Mouse (Mus musculus) c-Kit-positive CD71-positive TER-119-positive erythroid progenitor cells, embryonic 14.5 days (primary cell): ENCODE measurements around the gene Rnasek.

Experiments used
- DNase-seq: peaks from one replicate; pipeline ENCODE4 v3.0.0-alpha.2; 2013; ENCODE audit warnings: low spot score

Gene Rnasek

DNA sequence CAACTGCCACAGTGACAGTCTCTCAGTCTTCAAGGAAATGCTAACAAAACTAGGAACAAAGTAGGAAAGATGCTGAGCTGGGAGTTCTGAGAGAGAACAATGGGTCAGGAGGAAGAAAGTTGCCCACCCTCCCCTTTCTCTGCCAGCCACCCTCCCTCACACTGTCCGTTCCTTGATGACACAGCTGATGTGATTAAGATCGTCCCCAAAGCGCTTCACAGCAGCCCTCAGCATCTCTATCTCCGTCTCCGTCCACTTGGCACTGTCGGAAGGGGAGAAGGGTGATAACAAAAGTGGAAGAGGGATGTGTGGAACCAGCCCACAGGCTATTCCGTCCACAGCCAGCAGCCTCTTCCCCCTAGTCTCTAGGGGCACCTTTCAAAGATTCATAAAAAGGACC, 2.9 kb downstream of the Rnasek start:
- no peak for DNase-seq

DNA sequence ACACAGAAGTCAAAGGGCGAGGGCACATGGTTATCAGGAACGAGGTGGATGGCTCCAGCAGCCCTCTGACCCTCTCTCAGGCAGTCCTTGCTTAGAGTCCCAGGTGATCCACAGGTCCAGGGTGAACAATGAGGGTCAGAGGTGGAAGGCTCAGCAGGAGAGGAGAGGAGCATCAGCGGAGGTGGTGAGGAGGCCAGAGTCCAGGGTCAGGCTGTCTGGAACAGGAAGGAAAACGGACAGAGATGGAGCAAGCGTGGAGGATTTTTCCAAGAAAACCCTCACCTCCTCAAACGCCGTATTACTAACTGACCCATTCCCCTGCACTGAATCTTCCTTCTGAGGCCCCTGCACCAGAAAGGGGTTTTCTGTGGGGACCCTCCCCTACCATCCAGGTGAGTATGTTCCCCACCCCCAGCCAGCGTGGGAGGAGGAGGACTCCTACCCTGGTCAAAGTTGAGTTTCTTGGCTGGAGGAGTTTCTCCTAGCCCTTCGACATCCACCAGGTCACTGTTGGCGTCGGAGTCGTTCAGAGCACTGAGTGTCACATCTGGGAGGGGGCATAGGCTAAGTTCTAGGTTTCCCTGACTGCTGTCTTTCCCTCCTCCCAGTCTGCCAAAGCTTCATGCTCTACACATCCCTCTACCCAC, 4.3 kb downstream of the Rnasek start:
- no peak for DNase-seq

- DNase-seq = no peak
These were observed 5.1 kb downstream of the Rnasek start for GRCm38 (mm10) chr11:70234497-70234896.

GRCm38 (mm10) chr11:70234037-70234436, 5.6 kb downstream of the Rnasek start:
- DNase-seq = no peak

DNA sequence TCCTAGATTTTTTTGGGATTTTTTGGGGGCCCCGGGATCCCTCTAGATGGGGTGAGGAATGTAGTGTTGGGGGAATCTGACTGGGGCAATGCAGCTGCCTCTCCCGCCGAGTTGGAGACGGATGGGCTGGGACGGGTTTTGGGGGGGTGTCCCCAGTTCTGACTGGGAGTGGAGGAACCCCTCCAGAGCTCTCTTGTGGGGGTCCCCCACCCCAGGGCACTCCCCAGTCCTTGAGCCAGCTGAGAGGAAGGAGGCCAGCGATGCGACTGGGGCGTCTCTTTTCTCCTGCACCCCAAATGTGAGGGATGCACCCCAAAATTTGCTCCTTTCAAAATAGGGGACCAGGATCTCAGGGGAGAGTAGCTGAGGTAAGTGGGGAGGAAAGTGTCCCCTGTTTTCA, 6.6 kb downstream of the Rnasek start:
- DNase-seq = no peak

DNA sequence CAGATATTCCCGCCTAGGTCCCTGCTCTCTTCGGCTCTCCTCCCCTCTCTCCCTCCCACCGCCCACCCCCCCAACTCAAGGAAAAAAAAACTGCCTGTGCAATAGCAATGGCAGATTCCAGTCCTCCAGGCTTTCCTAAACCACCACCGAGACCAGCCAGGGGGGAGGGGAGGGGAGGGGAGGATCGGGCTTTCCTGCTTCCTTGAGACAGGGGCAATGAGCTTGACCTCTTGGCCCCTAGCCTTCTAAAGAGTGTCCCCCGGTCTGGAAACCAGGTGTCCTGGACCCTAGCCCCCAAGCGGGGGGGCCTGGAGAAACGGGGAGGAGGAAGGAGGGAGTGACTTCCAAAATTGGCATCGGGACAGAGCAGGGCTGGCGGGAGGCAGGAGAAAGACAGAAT, 7.1 kb downstream of the Rnasek start:
- DNase-seq = no peak

GRCm38 (mm10) chr11:70230239-70230727, 9.4 kb downstream of the Rnasek start:
- DNase-seq = peak; percentile 83

DNA sequence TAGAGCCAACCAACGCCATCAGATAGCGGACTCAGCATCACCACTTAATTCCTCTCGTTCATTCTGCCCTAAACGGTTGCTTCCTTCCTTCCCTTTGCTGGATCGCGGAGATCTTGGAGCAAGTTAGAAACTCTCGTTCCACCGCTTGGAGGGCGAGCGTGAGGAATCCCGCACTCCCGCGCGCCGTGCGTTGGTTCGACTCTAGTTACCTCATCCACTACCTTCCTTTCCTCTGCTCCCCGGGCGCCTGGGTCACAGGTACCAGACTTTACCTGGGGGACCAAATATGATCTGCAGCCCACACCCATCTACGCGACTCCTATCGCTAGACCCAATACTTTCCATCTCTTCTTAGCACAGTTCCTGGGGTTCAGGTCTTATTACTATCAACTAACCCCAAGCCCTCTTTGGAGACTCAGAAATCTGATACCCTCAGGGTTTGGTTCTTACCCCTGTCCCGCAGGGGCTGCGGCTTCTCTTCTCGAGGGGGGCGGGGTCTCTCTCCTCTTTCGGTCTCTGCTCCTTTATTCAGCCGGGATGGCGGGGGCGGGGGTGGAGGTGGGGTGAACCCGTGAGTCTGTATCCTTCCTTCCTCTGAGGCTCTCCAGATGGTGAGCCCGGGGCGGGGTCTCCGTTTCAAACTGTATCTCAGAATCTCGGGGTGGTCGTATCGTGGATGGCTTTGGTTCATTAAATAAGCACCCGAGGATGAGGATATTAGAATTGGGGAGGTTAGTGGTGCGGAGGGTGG, 10.2 kb downstream of the Rnasek start, which contains the start of gene Bcl6b:
Bcl6b (minus strand) TSS at position 539 of the 751 bp plus-strand sequence.
- no peak for DNase-seq

- DNase-seq = peak; percentile 90
These were observed 10.8 kb downstream of the Rnasek start for GRCm38 (mm10) chr11:70228828-70229227.

- no peak for DNase-seq
These were observed 11.9 kb downstream of the Rnasek start for GRCm38 (mm10) chr11:70227661-70228245.

GRCm38 (mm10) chr11:70227126-70227525, 12.5 kb downstream of the Rnasek start:
- DNase-seq = no peak

GRCm38 (mm10) chr11:70226602-70226890, 13.1 kb downstream of the Rnasek start:
- no peak for DNase-seq

DNA sequence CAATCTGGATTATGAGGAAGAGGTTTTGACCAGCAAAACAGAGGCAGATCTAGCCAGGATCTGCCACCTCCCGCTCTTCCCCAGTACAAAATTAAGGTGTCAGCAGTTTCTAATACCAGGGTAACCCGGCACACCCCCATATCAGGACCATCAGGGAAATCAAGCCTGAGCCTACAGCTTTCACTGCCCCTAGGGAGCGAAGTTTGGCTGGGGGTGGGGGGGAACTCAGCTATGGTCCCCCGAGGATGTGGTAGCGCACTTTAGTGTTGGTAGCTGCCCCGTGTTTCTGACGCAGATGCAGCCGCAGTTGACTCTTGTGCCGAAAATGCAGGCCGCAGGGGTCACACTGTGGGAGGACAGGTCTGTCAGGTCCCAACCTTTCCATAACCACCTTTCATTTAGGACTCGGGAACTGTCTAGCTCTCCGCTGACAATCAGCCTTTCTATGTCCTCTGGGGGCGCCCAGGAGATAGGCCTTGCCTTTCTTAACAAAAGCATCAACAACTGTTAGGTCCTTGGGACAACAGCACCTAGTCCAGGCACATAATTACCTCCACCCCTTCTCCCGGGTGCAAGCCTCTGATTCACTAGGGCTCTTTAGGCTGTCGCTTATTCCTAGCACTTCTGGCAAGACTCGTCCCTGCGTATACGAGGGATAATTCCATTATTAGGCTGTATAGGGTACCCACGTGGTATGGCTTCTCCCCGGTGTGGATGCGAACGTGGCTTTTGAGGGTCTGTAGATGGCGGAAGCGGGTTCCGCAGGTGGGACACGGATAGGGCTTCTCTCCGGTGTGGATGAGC, 13.6 kb downstream of the Rnasek start:
- DNase-seq = no peak

DNA sequence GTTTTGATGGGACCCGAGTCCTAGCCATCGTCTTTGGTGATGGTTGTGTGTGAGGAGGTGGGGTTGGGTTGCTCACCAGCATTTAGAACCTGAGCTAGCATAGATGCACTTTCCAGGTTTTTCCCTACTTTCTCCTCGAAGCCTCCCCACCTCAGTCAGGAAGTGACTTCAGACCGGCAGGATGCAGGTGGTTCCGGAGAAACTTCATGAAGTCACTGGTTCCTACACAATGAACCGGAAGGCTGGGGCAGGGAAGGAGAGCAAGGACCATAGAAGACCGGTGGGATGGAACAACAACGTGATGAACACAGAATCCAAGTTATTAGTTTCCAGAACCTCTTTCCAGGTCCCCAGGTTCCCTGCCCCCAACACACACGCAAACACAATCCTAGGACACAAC, 15.9 kb downstream of the Rnasek start:
- DNase-seq = no peak

DNA sequence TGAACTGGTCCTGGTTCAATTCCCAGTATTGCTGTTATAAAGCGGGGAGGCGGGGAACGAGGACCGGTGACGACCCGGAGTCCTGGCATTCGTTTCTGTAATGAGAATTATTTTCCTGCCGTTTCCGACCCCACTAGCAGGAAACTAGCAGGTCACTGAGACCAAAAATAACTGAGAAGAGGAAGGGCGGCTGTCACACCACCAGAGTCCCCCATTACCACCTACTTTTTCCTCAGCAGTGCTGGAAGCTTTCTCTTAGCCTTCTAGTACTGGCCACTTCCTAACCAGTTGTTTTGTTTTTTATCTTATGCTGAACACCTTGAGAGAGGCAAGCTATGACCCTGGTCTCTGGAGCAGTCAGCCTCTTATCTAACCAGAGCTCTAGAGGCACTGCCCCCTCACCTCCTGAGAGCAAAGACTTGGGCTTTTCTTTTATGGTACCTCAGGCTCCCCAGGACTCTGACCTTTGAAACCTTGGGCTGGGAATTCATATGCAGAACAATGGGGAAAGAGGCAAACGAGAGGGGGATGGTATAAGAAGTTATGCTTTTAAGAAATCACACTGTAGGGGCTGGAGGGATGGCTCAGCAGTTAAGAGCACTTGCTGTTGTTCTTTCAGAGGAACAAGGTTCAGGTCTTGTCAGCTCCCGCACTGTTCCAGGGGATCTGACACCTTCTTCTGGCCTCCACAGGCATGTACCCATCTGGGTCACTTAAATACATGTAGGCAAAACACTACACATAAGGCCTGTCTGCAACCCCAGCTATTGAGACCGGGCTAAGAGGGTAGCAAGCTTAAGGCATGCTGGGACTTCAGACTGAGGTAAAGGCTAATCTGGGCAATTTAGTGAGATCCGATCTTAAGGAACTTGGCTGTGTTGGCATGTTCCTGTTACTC, 17.8 kb downstream of the Rnasek start:
- DNase-seq = peak; percentile 76

GRCm38 (mm10) chr11:70220731-70221602, 18.7 kb downstream of the Rnasek start, which contains the start of gene Slc16a13:
Gene Slc16a13, minus strand, starts transcription at chr11:70221064.
- peak; percentile 95 for DNase-seq

DNA sequence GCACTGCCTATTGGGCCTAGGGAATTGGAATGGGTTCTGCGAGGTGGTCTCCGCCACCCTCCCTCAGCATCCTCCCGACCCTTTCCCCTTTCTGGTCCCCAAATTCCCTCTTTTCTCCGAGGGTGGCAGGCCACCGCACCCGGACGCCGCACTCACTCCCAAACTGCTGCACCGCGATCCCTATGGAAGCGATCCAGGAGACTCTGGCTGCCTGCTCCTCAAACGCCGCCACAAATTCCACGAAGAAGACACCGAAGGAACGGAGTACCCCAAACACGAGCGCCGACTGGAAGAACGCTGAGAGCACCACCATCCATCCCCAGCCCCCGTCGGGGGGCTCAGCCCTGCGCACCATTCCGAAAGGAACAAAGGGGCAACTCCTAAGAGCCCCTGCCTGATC, 19.3 kb downstream of the Rnasek start:
- no peak for DNase-seq

- no peak for DNase-seq
These were observed 19.8 kb downstream of the Rnasek start for GRCm38 (mm10) chr11:70219873-70220272.

DNA sequence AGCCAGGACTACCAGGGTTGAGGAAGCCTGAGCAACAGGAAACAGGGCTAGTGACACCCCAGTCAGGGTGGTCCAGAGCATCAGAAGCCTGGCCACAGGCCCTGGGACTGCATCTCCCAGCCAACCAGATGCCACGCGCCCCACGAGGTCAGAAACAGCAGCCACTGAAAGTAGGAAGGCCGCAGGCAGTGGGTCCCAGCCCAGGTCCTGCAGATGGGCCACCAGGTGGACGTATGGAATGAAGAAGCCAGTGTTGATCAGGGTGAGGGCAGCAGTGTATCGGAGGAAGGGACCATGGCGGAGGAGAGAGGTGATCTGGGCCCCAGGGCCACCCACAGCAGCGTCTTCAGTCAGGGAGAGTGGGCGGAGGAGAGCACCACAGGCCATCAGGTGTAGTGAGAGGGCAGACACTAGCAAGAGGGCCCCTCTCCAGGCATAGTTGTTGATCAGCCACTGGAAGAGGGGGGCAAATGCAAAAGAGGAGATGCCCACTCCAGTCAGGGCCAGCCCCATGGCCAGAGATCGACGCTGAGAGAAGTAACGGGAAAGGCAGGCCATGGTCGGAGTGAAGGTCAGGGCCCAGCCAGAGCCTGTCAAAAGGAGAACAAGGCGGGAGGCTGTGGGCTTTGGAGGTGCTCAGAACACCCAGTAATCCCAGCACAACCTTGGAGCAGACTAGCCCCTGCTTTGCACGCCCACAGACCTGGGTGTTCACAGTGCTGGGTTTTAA, 20.7 kb downstream of the Rnasek start:
- DNase-seq = no peak

- no peak for DNase-seq
These were observed 21.6 kb downstream of the Rnasek start for GRCm38 (mm10) chr11:70218039-70218438.
